Mouse (Mus musculus): ENCODE measurements around the gene Ercc1. TPM values are rescaled to one million over a fixed set of nuclear protein-coding genes. Genes with fewer than 3 reads are reported as not detected.

Gene Ercc1
- polyA plus RNA-seq, 1 experiment from 2014 or later: 108 TPM

DNA sequence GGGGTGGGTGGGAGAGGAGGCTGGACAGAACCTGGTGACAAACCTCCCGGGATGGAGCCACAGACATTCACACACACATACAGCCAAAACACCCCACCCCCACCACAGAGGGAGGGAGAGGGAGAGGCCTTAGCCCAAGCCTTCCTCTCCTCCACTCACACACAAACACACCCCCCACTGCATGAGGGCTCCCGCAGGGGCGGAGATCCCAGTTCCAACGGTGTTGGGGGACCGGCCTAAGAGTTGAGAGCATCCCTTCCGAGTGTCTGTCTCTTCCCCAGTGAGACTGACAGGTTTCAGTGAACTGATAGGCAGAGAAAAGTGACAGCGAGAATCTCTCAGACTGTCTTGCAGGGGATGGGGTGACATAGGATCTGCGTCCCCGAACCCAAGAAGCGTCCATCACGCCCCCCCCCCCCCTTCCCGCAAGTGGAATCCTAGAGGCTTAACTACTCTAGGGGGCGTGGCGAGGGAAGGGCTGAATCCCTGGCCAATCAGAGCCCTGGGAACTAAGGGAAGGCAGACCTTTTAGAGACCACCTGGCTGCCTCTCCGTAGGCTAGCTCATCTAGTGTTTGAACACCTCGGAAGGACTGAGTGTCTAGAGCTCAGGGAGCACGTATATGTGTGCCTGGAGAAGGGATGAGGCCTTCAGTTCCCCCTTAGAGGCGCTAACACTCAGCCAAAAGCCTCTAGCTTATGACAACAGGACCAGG, 36.7 kb upstream of the Ercc1 start:
- Histone ChIP-seq H3K4me1 (replicated peaks; ENCODE audit: control insufficient read depth, insufficient read depth, low read length) (peaks cover 3% of the 10 kb centered on the region; the same call in 1 of the 2 replicates), H3K9me3 (ENCODE audit: control insufficient read depth, low read length) (no peaks in the 10 kb centered on the region), H3K4me2 (replicated peaks; ENCODE audit: low read depth, low read length) (peak overlapping the region; percentile 94), H3K9ac (ENCODE audit: low read depth, low read length) (no peak overlapping the region), H3K36me3 (ENCODE audit: control insufficient read depth, insufficient read depth, low read length) (no peaks in the 10 kb centered on the region), H3K27ac (ENCODE audit: low read depth, low read length) (no peak overlapping the region), H3K4me3 (ENCODE audit: low read depth, low read length) (peak overlapping the region; percentile 59), H3K27me3 (ENCODE audit: control insufficient read depth, insufficient read depth, low read length) (peaks cover 48% of the 10 kb centered on the region)
- peak; percentile 60 for ATAC-seq (ENCODE audit: low FRiP score)
- peak; percentile 68 for DNase-seq (ENCODE audit: low spot score)
- 3% methylated on average over 17 of the region's 18 CpGs for WGBS

DNA sequence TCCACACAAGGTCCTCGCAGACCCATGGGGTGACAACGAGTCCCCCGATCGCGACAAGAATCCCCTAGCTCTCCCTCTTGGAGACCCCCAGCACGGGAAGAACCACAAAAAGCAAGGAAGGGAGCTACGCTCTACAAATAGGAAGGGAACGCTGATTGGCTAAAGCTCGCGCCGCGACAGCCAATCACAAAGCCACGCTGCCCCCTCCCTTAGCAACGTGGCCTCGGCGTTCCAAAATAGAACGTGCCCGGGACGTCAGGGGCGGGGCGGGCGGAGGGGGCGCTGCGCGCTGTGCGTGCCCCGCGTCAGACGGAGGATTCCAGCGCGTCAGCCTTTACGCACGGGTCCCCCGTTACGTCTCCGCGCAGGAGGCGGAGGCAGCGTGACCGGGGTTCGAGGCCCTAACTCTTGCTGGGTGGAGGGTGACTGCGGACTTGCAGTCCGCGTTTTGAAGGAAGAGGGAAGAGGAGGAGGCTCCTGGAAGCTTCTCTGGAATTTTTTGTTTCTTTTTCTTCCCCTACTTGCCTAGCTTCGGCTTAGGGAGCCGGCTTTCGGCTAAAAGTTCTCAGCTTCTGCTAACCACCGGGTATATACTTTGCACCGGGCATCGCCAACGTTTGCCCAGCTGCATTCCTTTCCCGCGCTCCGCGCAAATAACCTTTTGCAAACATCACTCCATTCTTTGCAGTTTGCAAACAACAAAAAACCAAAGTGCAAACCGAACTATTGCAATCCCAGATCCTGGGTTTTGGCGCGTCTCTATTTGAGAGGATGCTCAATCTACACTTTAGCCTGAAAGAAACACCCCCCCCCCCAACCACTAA, 35.9 kb upstream of the Ercc1 start:
- under 1% methylated on average over 57 of the region's 58 CpGs for WGBS
- Histone ChIP-seq H3K4me3 (ENCODE audit: low read depth, low read length) (peak overlapping the region; percentile 59), H3K36me3 (ENCODE audit: control insufficient read depth, insufficient read depth, low read length) (no peaks in the 10 kb centered on the region), H3K4me2 (replicated peaks; ENCODE audit: low read depth, low read length) (peak overlapping the region; percentile 94), H3K27me3 (ENCODE audit: control insufficient read depth, insufficient read depth, low read length) (peaks cover 40% of the 10 kb centered on the region), H3K4me1 (replicated peaks; ENCODE audit: control insufficient read depth, insufficient read depth, low read length) (peaks cover 3% of the 10 kb centered on the region; the same call in 1 of the 2 replicates), H3K9me3 (ENCODE audit: control insufficient read depth, low read length) (no peaks in the 10 kb centered on the region), H3K27ac (ENCODE audit: low read depth, low read length) (no peak overlapping the region), H3K9ac (ENCODE audit: low read depth, low read length) (no peak overlapping the region)
- ATAC-seq (ENCODE audit: low FRiP score) (peak; percentile 77), DNase-seq (ENCODE audit: low spot score) (peak; percentile 96)

DNA sequence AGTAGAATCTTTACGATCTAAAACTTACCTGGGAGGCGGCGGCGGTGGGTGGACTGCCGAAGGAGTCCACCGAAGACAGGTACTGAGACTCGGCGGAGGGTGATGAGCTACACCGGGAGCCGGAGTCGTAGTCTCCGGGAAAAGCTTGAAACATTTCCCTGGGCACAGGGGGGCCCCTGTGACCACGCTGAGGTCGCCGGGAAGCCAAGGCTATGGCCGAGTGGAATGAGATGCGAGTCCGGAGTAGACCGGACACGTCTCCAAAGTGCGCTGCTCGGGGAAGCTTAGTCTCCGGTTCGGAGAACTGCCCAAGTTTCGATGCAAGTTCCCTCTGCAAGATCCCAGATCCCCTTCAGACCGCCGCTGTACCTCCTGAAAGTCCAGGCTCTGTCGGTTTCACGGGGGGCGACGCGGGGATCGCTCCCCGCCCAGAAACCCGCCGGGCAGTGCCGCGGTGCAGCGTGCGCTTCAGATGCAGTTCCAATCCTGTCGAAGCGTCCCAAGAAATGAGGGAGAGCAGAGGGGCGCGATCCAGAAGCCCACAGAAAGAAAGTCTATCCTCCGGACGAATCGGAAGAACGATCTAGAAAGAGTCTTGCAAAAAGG, 35.2 kb upstream of the Ercc1 start:
- no peak overlapping the region for H3K27ac ChIP-seq (ENCODE audit: low read depth, low read length)
- H3K4me2 ChIP-seq (replicated peaks; ENCODE audit: low read depth, low read length): peak overlapping the region; percentile 94
- DNase-seq (ENCODE audit: low spot score): no peak
- H3K4me1 ChIP-seq (replicated peaks; ENCODE audit: control insufficient read depth, insufficient read depth, low read length): peaks cover 3% of the 10 kb centered on the region; the same call in 1 of the 2 replicates
- H3K36me3 ChIP-seq (ENCODE audit: control insufficient read depth, insufficient read depth, low read length): no peaks in the 10 kb centered on the region
- no peak for ATAC-seq (ENCODE audit: low FRiP score)
- peaks cover 37% of the 10 kb centered on the region for H3K27me3 ChIP-seq (ENCODE audit: control insufficient read depth, insufficient read depth, low read length)
- no peak overlapping the region for H3K9ac ChIP-seq (ENCODE audit: low read depth, low read length)
- peak overlapping the region; percentile 59 for H3K4me3 ChIP-seq (ENCODE audit: low read depth, low read length)
- H3K9me3 ChIP-seq (ENCODE audit: control insufficient read depth, low read length): no peaks in the 10 kb centered on the region
- 1% methylated on average over 48 of the region's 48 CpGs for WGBS

DNA sequence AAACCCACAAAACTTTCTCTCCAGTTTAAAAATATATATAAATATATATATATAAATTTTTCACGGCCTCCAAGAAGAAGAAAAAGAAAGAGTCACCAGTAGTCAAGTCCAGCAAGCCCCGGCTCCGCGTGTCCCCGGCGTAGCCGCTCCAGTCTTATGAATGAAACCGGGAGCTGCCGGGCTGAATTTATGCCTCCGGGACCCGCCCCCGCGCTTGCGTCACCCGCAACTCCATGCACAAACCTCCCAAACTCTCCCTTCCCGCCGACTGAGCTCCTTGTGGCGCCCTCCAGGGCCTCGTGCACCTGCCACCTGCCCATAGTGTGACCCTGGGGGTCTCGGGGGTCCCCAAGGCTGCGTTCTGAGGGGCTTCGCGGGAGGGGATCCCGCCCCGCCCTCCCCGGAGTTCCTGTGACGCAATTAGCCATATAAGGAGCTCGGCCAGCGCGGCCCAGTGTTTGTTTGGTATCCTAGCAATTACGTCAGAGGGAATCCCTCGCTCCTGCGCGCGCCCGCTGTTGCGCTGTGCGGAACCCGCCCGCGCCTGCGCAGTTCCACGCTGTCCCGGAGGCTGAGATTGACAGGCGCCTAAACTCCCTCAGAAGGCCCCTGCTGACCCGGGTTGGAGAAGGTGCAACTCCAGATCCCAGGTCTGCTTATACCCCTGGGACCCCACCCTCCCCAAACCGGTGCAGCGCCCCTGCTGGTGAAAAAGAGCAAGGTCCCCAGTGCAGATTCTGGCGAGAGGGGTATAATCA, 34.5 kb upstream of the Ercc1 start, which contains the start of gene Fosb:
Gene Fosb, minus strand, starts transcription at position 168 of the 758 bp plus-strand sequence.
- Histone ChIP-seq H3K36me3 (ENCODE audit: control insufficient read depth, insufficient read depth, low read length) (no peaks in the 10 kb centered on the region), H3K4me2 (replicated peaks; ENCODE audit: low read depth, low read length) (peak within 1 kb of the TSS; percentile 94), H3K27ac (ENCODE audit: low read depth, low read length) (no peak within 1 kb of the TSS), H3K4me1 (replicated peaks; ENCODE audit: control insufficient read depth, insufficient read depth, low read length) (peaks cover 3% of the 10 kb centered on the region; the same call in 1 of the 2 replicates), H3K4me3 (ENCODE audit: low read depth, low read length) (peak within 1 kb of the TSS; percentile 59), H3K27me3 (ENCODE audit: control insufficient read depth, insufficient read depth, low read length) (peaks cover 30% of the 10 kb centered on the region), H3K9ac (ENCODE audit: low read depth, low read length) (peak within 1 kb of the TSS; percentile 8; the same call in 1 of the 2 replicates), H3K9me3 (ENCODE audit: control insufficient read depth, low read length) (no peaks in the 10 kb centered on the region)
- peak; percentile 97 for DNase-seq (ENCODE audit: low spot score)
- ATAC-seq (ENCODE audit: low FRiP score): peak; percentile 86
- WGBS: under 1% methylated on average over 44 of the region's 49 CpGs

DNA sequence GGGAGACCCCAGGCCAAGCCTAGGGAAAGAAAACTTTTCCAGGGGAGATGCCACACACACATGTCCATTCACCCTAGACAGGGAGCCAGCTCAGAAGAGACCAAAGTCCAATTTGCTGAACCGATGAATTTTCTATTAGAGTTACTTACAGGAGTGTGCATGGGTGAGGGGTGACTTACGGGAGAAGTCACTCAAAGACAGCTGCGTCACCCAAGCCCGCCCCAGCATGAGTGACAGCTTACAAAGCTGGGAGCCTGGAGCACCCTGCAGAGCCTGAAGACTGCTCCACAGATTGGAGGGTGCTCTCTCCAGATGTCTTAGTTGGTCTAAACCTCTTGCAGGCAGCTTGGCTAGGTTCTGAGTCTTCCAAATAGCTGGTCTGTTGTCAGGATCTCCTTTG, 32.6 kb upstream of the Ercc1 start:
- Histone ChIP-seq H3K4me1 (replicated peaks; ENCODE audit: control insufficient read depth, insufficient read depth, low read length) (peaks cover 7% of the 10 kb centered on the region; the same call in 1 of the 2 replicates), H3K27me3 (ENCODE audit: control insufficient read depth, insufficient read depth, low read length) (peaks cover 13% of the 10 kb centered on the region), H3K9ac (ENCODE audit: low read depth, low read length) (no peak overlapping the region), H3K27ac (ENCODE audit: low read depth, low read length) (no peak overlapping the region), H3K36me3 (ENCODE audit: control insufficient read depth, insufficient read depth, low read length) (no peaks in the 10 kb centered on the region), H3K4me2 (replicated peaks; ENCODE audit: low read depth, low read length) (no peak overlapping the region), H3K4me3 (ENCODE audit: low read depth, low read length) (no peak overlapping the region), H3K9me3 (ENCODE audit: control insufficient read depth, low read length) (no peaks in the 10 kb centered on the region)
- 44% methylated on average over 4 of the region's 4 CpGs for WGBS
- ATAC-seq (ENCODE audit: low FRiP score) (no peak), DNase-seq (ENCODE audit: low spot score) (no peak)

DNA sequence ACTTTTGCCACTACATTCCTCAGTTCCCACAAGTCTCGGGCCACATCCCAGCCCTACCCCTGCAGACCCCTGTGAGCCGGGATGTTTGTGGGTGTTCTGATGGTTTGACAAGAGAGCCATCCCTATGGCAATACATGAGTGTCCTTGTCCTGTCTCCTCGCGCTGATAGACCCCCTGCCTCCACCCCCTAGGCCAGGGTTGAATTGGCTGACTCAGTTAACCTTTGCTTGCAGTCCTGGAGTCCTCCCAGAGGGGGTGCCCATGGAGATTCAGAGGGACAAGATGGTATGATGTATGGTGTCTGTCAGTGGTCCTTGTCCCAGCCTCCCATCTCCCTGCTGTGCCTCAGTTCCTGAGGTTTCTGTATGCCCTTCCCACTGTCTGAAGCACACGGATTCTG, 30.5 kb upstream of the Ercc1 start:
- DNase-seq (ENCODE audit: low spot score): no peak
- H3K4me2 ChIP-seq (replicated peaks; ENCODE audit: low read depth, low read length): no peak overlapping the region
- ATAC-seq (ENCODE audit: low FRiP score): no peak
- H3K4me3 ChIP-seq (ENCODE audit: low read depth, low read length): no peak overlapping the region
- no peak overlapping the region for H3K9ac ChIP-seq (ENCODE audit: low read depth, low read length)
- 53% methylated on average over 5 of the region's 5 CpGs for WGBS
- H3K9me3 ChIP-seq (ENCODE audit: control insufficient read depth, low read length): no peaks in the 10 kb centered on the region
- peaks cover 7% of the 10 kb centered on the region; the same call in 1 of the 2 replicates for H3K27me3 ChIP-seq (ENCODE audit: control insufficient read depth, insufficient read depth, low read length)
- no peaks in the 10 kb centered on the region for H3K36me3 ChIP-seq (ENCODE audit: control insufficient read depth, insufficient read depth, low read length)
- peaks cover 6% of the 10 kb centered on the region; the same call in 1 of the 2 replicates for H3K4me1 ChIP-seq (replicated peaks; ENCODE audit: control insufficient read depth, insufficient read depth, low read length)
- no peak overlapping the region for H3K27ac ChIP-seq (ENCODE audit: low read depth, low read length)

DNA sequence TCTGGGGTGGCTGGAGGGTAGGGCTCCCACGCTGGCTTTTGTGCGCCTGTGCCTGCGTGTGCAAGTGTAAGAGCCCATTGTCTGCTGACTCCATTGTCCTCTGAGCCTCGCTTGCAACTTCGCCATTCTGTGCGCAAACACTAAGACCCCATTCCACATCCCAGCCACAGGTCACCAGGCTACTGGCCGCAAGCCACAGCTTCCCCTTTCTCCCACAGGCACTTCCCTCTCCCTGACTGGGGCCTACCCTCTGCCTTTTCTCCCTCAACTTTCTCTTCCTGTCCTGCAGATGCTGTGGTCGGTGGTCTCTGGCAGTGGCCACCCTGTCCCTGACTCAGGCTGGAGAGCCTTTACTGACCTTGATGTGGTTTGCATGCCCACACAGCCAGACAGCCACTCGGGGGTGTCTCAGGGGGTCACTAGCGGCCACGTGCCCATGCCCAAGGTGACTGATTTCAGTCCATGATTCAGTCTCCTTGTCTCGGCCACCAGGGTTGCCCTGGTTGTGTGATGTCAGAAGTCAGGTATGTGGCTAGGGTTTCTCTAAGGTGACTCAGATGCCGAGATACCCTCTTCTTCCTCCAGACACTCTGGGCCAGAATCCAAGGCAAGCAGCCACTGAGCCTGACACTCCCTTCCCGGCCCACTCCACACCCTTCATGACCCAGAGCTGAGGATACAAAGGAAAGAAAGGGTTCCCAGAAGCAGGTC, 28.0 kb upstream of the Ercc1 start:
- H3K4me1 ChIP-seq (replicated peaks; ENCODE audit: control insufficient read depth, insufficient read depth, low read length): 0 out of 2 replicates have a peak, but pooled peaks cover 6% of the 10 kb centered on the region
- DNase-seq (ENCODE audit: low spot score): no peak
- no peak overlapping the region for H3K4me2 ChIP-seq (replicated peaks; ENCODE audit: low read depth, low read length)
- H3K9me3 ChIP-seq (ENCODE audit: control insufficient read depth, low read length): no peaks in the 10 kb centered on the region
- WGBS: 49% methylated on average over 14 of the region's 14 CpGs
- no peaks in the 10 kb centered on the region for H3K36me3 ChIP-seq (ENCODE audit: control insufficient read depth, insufficient read depth, low read length)
- 0 out of 2 replicates have a peak overlapping the region, but pooled peaks have one; percentile 31 for H3K9ac ChIP-seq (ENCODE audit: low read depth, low read length)
- H3K4me3 ChIP-seq (ENCODE audit: low read depth, low read length): no peak overlapping the region
- H3K27ac ChIP-seq (ENCODE audit: low read depth, low read length): no peak overlapping the region
- peaks cover 6% of the 10 kb centered on the region; the same call in 1 of the 2 replicates for H3K27me3 ChIP-seq (ENCODE audit: control insufficient read depth, insufficient read depth, low read length)
- ATAC-seq (ENCODE audit: low FRiP score): no peak
